Mouse (Mus musculus) forebrain, embryonic 12.5 days (tissue): ENCODE measurements around the gene Adcy1. TPM values are rescaled to one million over a fixed set of nuclear protein-coding genes. Genes with fewer than 3 reads are reported as not detected.
"Not testable (repeated sequence)": the region's sequence is repeated elsewhere in the genome, so short reads cannot be mapped to it uniquely, and the experiment has no call there.

Experiments
- ATAC-seq: fragments of 200-750 bp; cut with Nextera tagmentation; 2 replicates; pipeline ENCODE4 v1.8.0; 2017; ENCODE audit warnings: moderate TSS enrichment; ENCODE audit not compliant: low FRiP score
- H3K27ac ChIP-seq: fragments of 300-500 bp; sonication (generic); 2 replicates; pipeline ENCODE4 v1.5.1; 2016; ENCODE audit warnings: mild to moderate bottlenecking
- H3K27me3 ChIP-seq: fragments of 300-500 bp; sonication (generic); 2 replicates; pipeline ENCODE4 v1.6.1; 2016; ENCODE audit warnings: mild to moderate bottlenecking
- H3K36me3 ChIP-seq: fragments of 300-500 bp; sonication (generic); replicated peaks from 2 replicates; pipeline ENCODE4 v1.6.1; 2016; ENCODE audit warnings: mild to moderate bottlenecking
- H3K4me1 ChIP-seq: fragments of 300-500 bp; sonication (generic); 2 replicates; pipeline ENCODE4 v1.6.1; 2016
- H3K4me2 ChIP-seq: fragments of 300-500 bp; sonication (generic); 2 replicates; pipeline ENCODE4 v1.6.1; 2016; ENCODE audit warnings: mild to moderate bottlenecking, moderate library complexity
- H3K4me3 ChIP-seq: fragments of 300-500 bp; sonication (generic); replicated peaks from 2 replicates; pipeline ENCODE4 v1.5.1; 2016; ENCODE audit warnings: mild to moderate bottlenecking
- H3K9ac ChIP-seq: fragments of 300-500 bp; sonication (generic); 2 replicates; pipeline ENCODE4 v1.6.1; 2016; ENCODE audit warnings: mild to moderate bottlenecking
- H3K9me3 ChIP-seq: fragments of 300-500 bp; sonication (generic); 2 replicates; pipeline ENCODE4 v1.6.1; 2016
- WGBS: fragments of 180-500 bp; shearing (Covaris S2); methylation state at CpG from one replicate; pipeline ENCODE4 v1.1.7; 2016; 5-methylcytosine and 5-hydroxymethylcytosine counted together
- polyA plus RNA-seq: library from polyadenylated mRNA; unstranded; fragments of >200 nt; fragmentation: Nextera tagmentation; extraction: Ambion mirVana; gene quantifications from 2 replicates; pipeline ENCODE4 v1.2.1, GENCODE M21; 2016

Adcy1 gene
- polyA plus RNA-seq, 1 experiment from 2014 or later: 1.3 TPM

DNA sequence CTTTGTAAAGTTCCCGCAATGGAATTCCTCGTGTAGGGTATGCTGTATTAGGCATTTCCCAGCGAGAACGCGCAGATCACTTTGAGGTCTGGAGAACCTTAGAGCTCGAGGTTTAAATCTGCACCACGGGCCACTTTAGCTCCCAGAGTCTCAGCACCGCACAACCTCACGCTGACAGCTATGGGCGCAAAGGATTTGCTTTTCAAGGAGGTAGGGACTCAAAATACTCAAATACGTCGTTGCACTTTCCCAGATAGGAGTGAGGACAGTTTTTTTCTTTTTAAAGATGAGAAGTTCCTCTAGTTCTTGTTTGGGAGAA, 151.0 kb downstream of the Adcy1 start:
- H3K27ac ChIP-seq: no peak overlapping the region
- peaks cover 28% of the 10 kb centered on the region for H3K4me1 ChIP-seq
- ATAC-seq: no peak
- WGBS: under 1% methylated on average over 12 of the region's 12 CpGs
- H3K36me3 ChIP-seq: no peaks in the 10 kb centered on the region
- H3K4me3 ChIP-seq: peak overlapping the region; percentile 68
- H3K9ac ChIP-seq: peak overlapping the region; percentile 66; the same call in 1 of the 2 replicates
- H3K27me3 ChIP-seq: peaks cover 43% of the 10 kb centered on the region
- peak overlapping the region; percentile 90 for H3K4me2 ChIP-seq
- no peaks in the 10 kb centered on the region for H3K9me3 ChIP-seq

GRCm38 (mm10) chr11:7214761-7215160, 151.5 kb downstream of the Adcy1 start:
- no peaks in the 10 kb centered on the region for H3K36me3 ChIP-seq
- H3K9ac ChIP-seq: no peak overlapping the region
- peak overlapping the region; percentile 68 for H3K4me3 ChIP-seq
- no peak for ATAC-seq
- peaks cover 28% of the 10 kb centered on the region for H3K4me1 ChIP-seq
- peak overlapping the region; percentile 90 for H3K4me2 ChIP-seq
- 9% methylated on average over 14 of the region's 14 CpGs for WGBS
- peaks cover 43% of the 10 kb centered on the region for H3K27me3 ChIP-seq
- H3K9me3 ChIP-seq: no peaks in the 10 kb centered on the region
- H3K27ac ChIP-seq: no peak overlapping the region

DNA sequence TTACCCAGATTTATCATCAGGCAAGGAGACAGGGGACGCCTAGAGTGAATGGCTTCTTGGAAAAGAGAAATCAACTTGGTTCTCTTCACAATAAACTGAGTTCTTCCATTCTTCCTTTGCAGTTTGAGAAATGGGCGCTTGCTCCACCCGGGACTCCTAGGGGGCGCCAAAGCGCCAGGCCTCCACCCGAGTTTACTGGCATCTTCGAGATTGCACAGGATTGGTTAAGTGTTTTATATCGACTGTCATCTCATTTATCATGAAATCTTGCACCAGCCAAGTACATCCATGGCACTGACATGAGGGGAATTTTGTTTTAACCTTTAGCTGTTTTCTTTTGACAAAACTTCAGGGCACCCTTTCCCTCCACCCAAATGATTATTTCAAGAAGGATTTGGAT, 152.4 kb downstream of the Adcy1 start:
- Histone ChIP-seq H3K4me1 (peaks cover 26% of the 10 kb centered on the region), H3K4me2 (no peak overlapping the region), H3K27me3 (peaks cover 40% of the 10 kb centered on the region), H3K27ac (no peak overlapping the region), H3K4me3 (no peak overlapping the region), H3K36me3 (no peaks in the 10 kb centered on the region), H3K9ac (no peak overlapping the region), H3K9me3 (no peaks in the 10 kb centered on the region)
- WGBS: 14% methylated on average over 8 of the region's 8 CpGs
- ATAC-seq: no peak

DNA sequence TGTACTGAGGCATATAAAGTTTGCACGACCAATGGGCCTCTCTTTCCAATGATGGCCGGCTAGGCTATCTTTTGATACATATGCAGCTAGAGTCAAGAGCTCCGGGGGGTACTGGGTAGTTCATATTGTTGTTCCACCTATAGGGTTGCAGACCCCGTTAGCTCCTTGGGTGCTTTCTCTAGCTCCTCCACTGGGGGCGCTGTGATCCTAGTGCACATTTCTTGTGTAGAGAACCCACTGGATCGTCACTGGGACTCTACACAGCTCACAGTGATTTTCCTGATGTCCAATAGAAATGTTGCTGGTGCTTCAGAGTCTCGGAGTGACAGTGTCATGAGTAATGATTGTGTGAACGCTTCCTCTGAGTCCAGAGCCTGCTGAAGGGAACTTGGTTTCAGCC, 158.5 kb downstream of the Adcy1 start:
- 77% methylated on average over 8 of the region's 8 CpGs for WGBS
- not testable (repeated sequence) for H3K4me1 ChIP-seq, ATAC-seq

DNA sequence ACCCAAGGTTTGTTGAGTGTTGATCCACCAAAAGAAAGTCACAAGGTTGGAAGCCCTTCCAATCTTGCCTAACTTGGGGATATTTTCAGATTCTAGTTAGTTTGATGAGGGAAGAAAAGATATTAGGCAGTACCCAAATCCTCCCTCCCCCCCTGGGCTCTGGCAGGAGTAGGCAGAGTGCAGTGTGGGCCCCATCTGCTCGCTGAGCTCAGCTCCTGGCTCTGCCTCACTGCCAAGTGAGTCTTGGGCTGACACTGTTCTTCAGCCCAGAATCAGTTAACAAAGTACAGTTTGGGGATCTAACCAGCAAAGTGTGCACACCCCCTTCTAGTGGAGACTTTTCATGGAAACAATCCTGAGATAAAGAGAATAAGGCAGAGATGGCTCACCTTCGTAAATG, 162.9 kb downstream of the Adcy1 start:
- Histone ChIP-seq H3K27ac (no peak overlapping the region), H3K27me3 (no peaks in the 10 kb centered on the region), H3K36me3 (no peaks in the 10 kb centered on the region), H3K4me1 (no peaks in the 10 kb centered on the region), H3K9me3 (no peaks in the 10 kb centered on the region), H3K4me2 (no peak overlapping the region), H3K4me3 (no peak overlapping the region), H3K9ac (no peak overlapping the region)
- 69% methylated on average over 2 of the region's 2 CpGs for WGBS
- ATAC-seq: no peak

More for the DNA sequence above, 158.5 kb downstream of the Adcy1 start:
- not testable (repeated sequence) for H3K9me3 ChIP-seq, H3K27ac ChIP-seq, H3K36me3 ChIP-seq, H3K27me3 ChIP-seq, H3K4me3 ChIP-seq, H3K9ac ChIP-seq, H3K4me2 ChIP-seq

GRCm38 (mm10) chr11:7226810-7227550, 163.7 kb downstream of the Adcy1 start:
- H3K27ac ChIP-seq: no peak overlapping the region
- WGBS: 80% methylated on average over 7 of the region's 7 CpGs
- H3K36me3 ChIP-seq: no peaks in the 10 kb centered on the region
- no peak for ATAC-seq
- no peaks in the 10 kb centered on the region for H3K4me1 ChIP-seq
- no peaks in the 10 kb centered on the region for H3K9me3 ChIP-seq
- H3K9ac ChIP-seq: no peak overlapping the region
- H3K4me2 ChIP-seq: no peak overlapping the region
- no peaks in the 10 kb centered on the region for H3K27me3 ChIP-seq
- no peak overlapping the region for H3K4me3 ChIP-seq

DNA sequence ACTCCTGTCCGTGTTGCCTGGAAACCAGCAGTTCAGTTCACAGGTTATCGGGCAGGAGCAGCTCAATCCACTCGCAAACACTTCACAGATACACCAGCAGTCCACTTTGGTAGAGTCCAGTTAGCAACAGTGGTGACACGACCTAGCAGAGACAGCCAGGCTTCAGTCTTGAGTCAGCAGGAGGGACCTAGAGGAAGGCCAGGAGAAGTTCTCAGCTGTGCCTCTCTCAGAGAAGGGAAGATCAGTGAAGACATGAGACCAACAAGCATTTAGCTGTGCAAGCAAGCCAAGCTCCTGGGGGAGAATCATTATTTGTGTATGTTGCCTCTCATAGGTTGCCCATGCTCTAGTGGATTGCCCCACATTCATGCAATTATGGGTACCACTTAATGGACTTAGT, 164.8 kb downstream of the Adcy1 start:
- Histone ChIP-seq H3K4me1 (no peaks in the 10 kb centered on the region), H3K27ac (no peak overlapping the region), H3K9ac (no peak overlapping the region), H3K9me3 (no peaks in the 10 kb centered on the region), H3K4me2 (no peak overlapping the region), H3K4me3 (no peak overlapping the region), H3K27me3 (no peaks in the 10 kb centered on the region), H3K36me3 (no peaks in the 10 kb centered on the region)
- WGBS: 88% methylated on average over 4 of the region's 4 CpGs
- ATAC-seq: no peak

Other genes with a start within 250 kb of the Adcy1 start
- gene Gm11983, start 225.8 kb upstream of the Adcy1 start, polyA plus RNA-seq: not detected in 2 replicates
- not detected in 2 replicates for gene Gm11985, start 125.1 kb downstream of the Adcy1 start, polyA plus RNA-seq
- gene Igfbp1, start 134.3 kb downstream of the Adcy1 start, polyA plus RNA-seq: not detected in 2 replicates
- gene Igfbp3, start 150.4 kb downstream of the Adcy1 start, polyA plus RNA-seq: 14.2 and 14.7 TPM in 2 replicates